Mouse (Mus musculus) adrenal gland, adult 8-10 months (tissue): ENCODE results near the gene Pogz. TPM values are rescaled to one million over a fixed set of nuclear protein-coding genes. Genes with fewer than 3 reads are reported as not detected.
"Not testable (repeated sequence)": the region's sequence is repeated elsewhere in the genome, so short reads cannot be mapped to it uniquely, and the experiment has no call there.

ENCODE experiments used
- DNase-seq: peaks from one replicate; pipeline ENCODE4 v3.0.0; 2022
- total RNA-seq, 4 experiments: library from RNA; stranded (reverse); gene quantifications; 2 replicates each; pipeline ENCODE4 v1.2.4; 2022

Gene Pogz
- total RNA-seq, 4 experiments from 2014 or later: 28.7 to 61.2 (median 44.1) TPM

DNA sequence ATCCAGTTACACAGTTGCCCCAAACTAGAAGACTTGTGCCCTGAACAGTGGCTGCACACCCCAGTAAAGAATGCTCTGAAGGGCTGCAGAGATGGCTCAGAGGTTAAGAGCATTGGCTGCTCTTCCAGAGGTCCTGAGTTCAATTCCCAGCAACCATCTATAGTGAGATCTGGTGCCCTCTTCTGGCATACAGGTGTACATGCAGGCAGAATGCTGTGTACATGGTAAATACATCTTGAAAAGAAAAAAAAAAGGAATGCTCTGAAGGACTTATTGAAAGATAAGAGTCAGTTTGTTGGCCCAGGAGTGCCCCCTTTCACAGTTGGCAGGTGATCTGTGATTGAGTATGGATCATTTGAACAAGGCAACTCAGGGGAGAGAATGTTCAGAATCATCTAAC, 4.0 kb upstream of the Pogz start:
- DNase-seq: no peak

DNA sequence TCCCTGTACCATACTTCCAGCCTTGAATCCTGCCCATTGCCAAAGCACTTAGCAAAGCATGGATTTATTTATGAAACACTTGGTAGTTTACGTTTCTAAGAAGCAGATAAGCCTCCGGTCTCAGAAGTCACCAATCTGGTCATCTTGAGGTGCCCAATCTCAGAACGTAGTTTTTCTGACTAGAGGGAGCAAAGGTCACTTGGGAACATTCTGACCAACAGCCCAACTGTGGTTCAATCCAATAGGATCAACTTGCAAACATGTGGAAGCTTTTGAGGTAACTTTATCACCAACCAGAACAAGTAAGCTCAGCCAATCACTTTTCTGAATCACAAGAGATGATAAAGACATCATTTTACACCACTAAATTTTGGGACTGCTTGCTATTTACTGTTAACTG, 2.0 kb upstream of the Pogz start:
- no peak for DNase-seq

DNA sequence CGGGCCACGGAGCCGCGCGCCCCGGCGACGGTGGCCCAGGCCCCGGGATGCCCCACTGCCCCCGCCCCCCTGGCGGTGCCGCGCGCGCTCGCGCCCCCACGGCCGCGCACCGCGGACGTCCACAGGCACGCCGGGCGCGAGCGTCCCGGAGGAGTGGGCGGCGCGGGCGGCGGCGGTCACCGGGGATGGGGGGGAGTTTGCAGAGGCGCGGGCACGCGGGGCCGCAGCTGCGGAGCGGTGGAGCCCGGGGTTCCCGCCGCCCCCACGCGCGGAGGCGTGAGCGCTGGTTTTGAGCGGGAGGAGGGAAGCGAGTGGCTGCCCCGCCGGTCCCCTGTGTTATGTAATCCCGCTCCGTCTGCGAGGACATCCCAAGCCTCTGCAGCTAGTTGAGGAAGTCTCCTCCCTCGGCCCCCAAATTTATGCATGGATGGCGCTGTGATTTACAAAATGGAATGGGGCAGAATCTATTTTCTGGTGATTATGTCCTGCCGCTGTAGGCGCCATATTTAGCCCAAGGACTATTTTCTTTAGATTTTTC, 661 bp downstream of the Pogz start:
- DNase-seq: peak; percentile 81

DNA sequence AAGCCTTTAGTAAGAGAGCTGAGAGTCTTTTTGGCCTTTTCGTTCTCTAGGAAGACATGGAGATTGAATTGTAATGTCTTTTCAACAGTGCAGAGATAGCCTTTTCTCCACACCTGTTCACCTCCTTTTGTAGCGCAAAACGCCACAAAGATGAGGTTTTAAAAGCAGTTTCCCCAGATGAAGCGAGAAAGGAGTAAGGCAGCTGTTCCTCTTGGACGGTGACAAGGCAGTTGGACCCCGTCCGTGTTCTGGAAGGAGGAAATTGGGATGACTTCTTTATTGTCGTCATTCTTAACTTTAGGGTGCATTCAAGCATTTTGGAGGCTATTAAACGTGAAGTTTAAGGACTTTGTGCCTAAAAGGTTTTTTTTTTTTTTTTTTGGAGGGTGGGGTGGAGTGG, 1.3 kb downstream of the Pogz start:
- no peak for DNase-seq

DNA sequence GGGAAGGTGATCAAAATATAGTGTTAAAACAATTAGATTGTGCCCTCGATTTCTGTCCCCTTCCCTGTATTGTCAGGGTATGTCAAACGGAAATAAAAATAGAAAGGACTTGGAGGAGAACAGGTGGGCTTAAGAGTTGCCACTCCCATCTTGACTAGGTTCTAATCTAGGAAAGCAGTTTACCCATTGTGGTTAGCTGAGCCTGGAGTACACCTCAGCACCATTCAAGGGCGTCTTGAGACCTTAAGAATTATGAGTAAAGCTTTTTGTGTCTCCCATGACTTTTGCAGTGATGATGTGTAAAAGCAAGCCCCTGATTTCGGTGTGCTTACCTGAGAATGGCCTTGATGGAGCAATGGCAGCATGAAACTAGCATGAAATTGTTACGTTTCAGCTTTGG, 1.7 kb downstream of the Pogz start:
- no peak for DNase-seq

GRCm38 (mm10) chr3:94847382-94847781, 10.0 kb downstream of the Pogz start:
- no peak for DNase-seq

GRCm38 (mm10) chr3:94849338-94849737, 12.0 kb downstream of the Pogz start:
- DNase-seq: no peak

DNA sequence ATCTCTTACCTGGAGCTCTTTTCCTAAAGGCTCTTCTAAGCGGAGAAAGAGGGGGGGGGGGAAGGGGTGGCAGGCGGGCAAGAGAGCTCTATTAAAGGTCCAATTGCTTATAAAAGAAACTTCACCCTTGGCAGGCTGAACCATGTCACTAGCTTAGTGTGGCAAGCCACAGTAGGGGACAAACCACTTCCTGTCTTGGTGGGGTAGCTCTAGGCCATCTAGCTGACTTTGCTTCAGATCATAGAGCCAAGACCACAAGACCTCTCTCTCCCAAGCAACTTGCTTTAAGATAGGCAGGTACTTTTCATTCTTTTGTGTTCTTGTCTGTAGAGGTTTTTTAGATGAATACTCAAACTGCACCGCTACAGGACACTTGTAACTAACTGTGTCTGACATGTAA, 14.4 kb downstream of the Pogz start:
- no peak for DNase-seq

- no peak for DNase-seq
These were observed 14.8 kb downstream of the Pogz start for GRCm38 (mm10) chr3:94852215-94852614.

DNA sequence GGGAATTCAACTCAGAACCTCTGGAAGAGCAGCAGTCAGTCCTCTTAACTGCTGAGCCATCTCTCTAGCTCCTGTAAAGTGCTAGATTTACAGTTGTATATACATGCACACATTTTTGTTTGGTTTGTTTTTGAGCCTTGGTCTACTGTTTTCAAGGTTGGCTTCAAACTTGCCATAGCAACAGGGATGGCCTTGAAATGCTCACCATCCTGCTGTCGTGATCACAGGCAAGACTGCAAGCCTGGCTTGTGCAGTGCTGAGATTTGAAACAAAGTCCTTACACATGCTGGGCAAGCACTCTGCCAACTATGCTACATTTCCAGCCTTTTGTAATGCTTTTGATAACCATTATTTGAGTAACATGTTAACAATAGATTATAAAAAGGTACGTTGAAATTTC, 22.1 kb downstream of the Pogz start:
- peak; percentile 37 for DNase-seq

GRCm38 (mm10) chr3:94869011-94869410, 31.6 kb downstream of the Pogz start:
- DNase-seq: no peak

GRCm38 (mm10) chr3:94878618-94879017, 41.3 kb downstream of the Pogz start:
- no peak for DNase-seq

DNA sequence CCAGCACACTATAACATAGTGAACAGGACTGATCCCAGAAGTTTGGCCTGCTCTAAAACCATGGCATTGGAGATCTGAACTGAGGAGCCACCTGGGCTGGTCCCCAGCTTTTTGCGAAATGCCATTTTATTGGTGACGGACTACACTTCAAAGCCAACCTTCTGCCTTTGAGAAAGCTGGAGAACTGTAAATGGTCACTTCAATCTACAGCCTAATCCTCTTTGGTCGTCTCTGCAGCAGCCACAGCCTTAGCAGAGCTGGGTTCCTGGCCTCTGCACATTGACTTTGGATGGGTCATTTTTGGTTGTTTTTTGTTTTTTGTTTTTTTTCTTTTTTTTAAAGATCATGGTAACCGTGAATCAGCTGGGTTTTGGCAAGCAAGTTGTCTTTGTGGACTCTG, 44.5 kb downstream of the Pogz start:
- no peak for DNase-seq

- DNase-seq: no peak
These were observed 45.2 kb downstream of the Pogz start for GRCm38 (mm10) chr3:94882579-94882978.

DNA sequence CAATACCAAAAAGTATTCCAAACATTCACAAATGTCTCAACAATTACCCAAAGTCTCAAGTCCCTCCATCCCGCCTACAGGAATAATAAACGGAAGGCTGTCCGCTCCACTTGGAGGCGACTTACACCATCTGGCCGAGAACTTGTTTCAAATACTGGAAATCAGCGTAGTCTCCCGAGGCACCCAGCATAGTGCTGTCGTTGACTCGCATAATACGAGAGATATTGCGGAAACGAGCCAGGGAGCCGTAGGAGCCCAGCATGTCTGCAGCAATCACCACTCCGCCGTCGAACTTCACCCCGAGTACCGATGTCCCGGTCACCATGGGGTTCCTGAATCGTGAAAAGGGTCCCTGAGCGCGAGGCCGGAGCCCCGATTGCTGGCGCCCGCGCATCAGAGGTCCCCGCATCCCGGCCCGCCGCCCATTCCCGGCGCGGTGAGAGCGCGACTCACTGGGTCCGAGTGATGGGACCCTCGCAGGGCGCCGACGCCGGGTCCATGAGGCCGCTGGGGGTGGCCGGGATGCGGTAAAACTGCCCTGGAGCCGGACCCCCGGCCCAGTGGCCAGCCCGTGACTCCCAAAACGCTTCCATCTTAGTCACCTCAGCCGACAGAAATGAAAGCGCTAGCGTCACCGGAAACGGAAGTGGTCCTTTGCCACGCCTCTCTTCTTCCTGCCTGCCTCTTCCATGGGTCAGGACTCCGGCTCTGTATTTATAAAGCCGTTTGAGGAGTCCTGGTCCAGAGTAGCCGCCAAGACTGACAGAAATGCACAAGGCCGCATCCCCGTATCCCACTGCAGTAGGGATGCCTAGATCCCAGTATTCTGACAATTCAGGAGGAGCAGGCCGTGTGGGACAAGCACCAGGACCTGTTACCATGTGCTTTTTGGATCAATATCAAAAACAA, 49.2 kb downstream of the Pogz start, which contains the start of gene Psmb4:
Gene Psmb4 (minus strand): TSS at position 646 of the 909 bp plus-strand sequence.
- DNase-seq: peak; percentile 78

DNA sequence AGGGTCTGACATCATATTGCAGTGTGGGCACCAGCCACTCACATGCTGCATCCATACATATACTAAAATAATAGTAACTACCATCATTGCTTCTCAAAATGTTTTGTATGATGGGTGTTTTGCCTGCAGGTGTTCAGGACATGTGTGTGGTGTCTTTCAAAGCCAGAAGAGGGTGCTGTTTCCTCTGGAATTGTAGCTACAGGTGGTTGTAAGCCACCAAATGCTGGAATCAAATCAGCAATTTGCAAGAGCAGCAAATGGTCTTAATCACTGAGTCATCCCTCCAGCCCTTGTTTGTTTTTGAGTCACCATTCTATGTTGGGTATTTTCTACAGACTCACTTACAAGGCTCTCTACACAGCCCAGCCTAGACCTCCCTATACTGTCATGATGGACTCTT, 51.2 kb downstream of the Pogz start:
- DNase-seq: peak; percentile 52

DNA sequence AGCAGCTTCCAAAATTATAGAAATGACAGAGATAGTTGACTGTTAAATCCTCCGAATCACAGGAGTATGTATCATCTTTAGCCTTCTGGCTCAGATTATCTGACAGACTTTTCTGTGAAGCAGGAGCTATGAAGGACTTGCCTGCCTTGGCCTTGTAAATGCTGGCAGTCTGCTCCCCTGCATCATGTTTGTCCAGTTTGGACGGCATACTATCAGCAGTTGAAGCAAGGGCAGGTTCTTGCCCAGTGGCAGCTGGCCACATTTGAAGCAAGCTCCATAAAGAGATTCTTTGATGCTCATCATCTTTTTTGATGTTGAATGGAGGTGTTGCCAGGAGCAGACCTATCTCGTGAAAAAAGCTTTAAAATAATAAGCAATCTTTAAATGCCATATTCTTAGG, 56.7 kb downstream of the Pogz start:
- peak; percentile 39 for DNase-seq

DNA sequence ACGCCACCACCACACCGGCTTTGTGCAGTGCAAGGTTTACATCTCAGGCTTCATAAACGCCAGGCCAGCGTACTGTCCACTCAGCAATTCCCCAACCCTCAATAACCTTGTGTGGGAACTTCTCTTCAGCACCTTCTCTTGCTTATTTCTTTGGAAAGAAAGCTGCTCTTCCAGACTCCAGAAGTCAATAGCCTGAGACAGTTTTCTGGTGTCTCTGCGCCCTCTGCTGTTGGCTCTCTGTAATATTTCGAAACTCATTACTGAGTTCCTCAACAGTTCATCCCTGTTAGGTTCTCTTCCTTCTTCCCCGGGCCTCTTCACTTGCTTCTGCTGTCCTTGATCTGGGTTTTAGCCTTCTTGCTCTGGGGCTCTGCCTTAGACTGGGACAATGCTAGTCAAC, 65.4 kb downstream of the Pogz start:
- DNase-seq: peak; percentile 30

GRCm38 (mm10) chr3:94904759-94905158, 67.4 kb downstream of the Pogz start:
- not testable (repeated sequence) for DNase-seq

DNA sequence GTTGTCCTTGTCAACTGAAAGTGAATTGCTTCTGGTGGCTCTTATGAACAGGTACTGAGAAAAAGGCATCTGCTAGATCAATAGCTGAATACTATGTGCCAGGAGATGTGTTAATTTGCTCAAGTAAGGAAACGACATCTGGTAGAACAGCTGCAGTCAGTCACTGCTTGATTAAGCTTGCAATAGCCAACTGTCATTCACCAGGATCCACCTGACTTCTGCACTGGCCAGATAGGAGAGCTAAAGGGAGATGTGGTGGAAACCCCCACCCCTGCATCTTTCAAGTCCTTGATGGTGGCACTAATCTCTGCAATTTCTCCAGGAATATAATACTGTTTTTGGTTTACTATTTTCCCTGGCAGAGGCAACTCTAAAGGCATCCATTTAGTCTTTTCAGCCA, 69.1 kb downstream of the Pogz start:
- no peak for DNase-seq

DNA sequence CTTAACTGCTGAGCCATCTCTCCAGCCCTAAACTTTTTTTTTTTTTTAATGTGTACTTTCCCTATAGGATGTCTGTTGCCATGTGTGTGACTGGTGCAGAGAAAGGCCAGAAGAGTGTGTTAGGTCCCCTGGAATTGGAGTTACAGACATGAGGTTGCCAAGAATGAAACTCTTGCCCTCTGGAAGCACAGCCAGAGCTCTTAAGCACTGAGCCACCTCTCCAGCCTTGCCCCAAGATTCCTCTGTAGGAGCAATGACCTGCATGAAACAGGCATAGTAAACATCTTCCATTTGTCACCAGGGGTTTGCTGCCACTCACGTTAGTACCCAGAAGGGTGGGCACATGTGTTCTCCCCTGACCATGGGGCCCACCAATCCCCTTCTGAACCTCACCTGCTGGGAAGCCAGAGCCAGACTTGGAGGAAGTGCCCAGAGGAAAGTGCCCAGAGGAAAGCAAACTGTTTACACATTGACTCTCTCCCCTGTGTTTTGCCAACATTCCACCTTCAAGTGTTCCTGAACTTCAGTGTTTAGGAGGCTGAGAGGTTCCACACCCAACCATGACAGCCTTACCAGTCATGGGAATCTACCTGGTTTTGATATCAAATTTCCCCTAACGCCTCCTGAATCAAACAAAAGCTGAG, 73.8 kb downstream of the Pogz start:
- no peak for DNase-seq

GRCm38 (mm10) chr3:94913801-94914200, 76.4 kb downstream of the Pogz start:
- DNase-seq: no peak

- no peak for DNase-seq
These were observed 78.8 kb downstream of the Pogz start for GRCm38 (mm10) chr3:94915903-94916741.
